Mouse (Mus musculus): ENCODE results near the gene Aph1b. TPM values are rescaled to one million over a fixed set of nuclear protein-coding genes. Genes with fewer than 3 reads are reported as not detected.

Gene Aph1b
- total RNA-seq, 2 experiments from 2014 or later: 22.9 to 23.4 TPM

- peak in 1 of 2 experiments; percentile 28 for DNase-seq (ENCODE audit: low spot score in 2 of 2)
Observed at GRCm38 (mm10) chr9:66748390-66748789, 46.9 kb downstream of the Aph1b start.

GRCm38 (mm10) chr9:66744531-66744930 is 50.8 kb downstream of the Aph1b start:
- no peak for DNase-seq (ENCODE audit: low spot score in 2 of 2)

- DNase-seq (ENCODE audit: low spot score in 2 of 2): no peak
Observed at GRCm38 (mm10) chr9:66739516-66739915, 55.8 kb downstream of the Aph1b start.

- DNase-seq (ENCODE audit: low spot score in 2 of 2): no peak
Observed at GRCm38 (mm10) chr9:66736551-66736950, 58.7 kb downstream of the Aph1b start.

GRCm38 (mm10) chr9:66736016-66736415 is 59.3 kb downstream of the Aph1b start:
- DNase-seq (ENCODE audit: low spot score in 2 of 2): no peak

- no peak for DNase-seq (ENCODE audit: low spot score in 2 of 2)
Observed at GRCm38 (mm10) chr9:66735122-66735521, 60.2 kb downstream of the Aph1b start.

- no peak for DNase-seq (ENCODE audit: low spot score in 2 of 2)
Observed at GRCm38 (mm10) chr9:66734568-66734967, 60.7 kb downstream of the Aph1b start.

GRCm38 (mm10) chr9:66732791-66733691 is 62.2 kb downstream of the Aph1b start:
- DNase-seq (ENCODE audit: low spot score in 2 of 2): peak; percentile 61 to 75

GRCm38 (mm10) chr9:66731284-66731683 is 64.0 kb downstream of the Aph1b start:
- no peak for DNase-seq (ENCODE audit: low spot score in 2 of 2)

- no peak for DNase-seq (ENCODE audit: low spot score in 2 of 2)
Observed at GRCm38 (mm10) chr9:66730556-66730955, 64.7 kb downstream of the Aph1b start.

- no peak for DNase-seq (ENCODE audit: low spot score in 2 of 2)
Observed at GRCm38 (mm10) chr9:66727333-66727732, 68.0 kb downstream of the Aph1b start.

GRCm38 (mm10) chr9:66725591-66725990 is 69.7 kb downstream of the Aph1b start:
- no peak for DNase-seq (ENCODE audit: low spot score in 2 of 2)

Other genes with a start within 250 kb of the Aph1b start
- gene Usp3, start 202.3 kb downstream of the Aph1b start, total RNA-seq (2021): 10 to 100 TPM; 38.3 to 38.5 TPM
- 10 to 100 TPM; 15.5 to 20.4 TPM for gene Car12, start 81.8 kb downstream of the Aph1b start, total RNA-seq (2021)
- under 1 TPM; 0.42 to 0.46 TPM for gene Gm10647, start 1.5 kb upstream of the Aph1b start, total RNA-seq (2021)
- gene Aph1c, start 39.2 kb upstream of the Aph1b start, total RNA-seq (2021): 1 to 10 TPM; 6.2 to 7.9 TPM
- gene Rab8b, start 124.2 kb upstream of the Aph1b start, total RNA-seq (2021): 10 to 100 TPM; 34.6 to 38.7 TPM
- gene Rps27l, start 150.6 kb upstream of the Aph1b start, total RNA-seq (2021): 10 to 100 TPM; 34.6 to 37.2 TPM
- 10 to 100 TPM; 17.1 to 18.1 TPM for gene Lactb, start 180.0 kb upstream of the Aph1b start, total RNA-seq (2021)

Measured in left cerebral cortex, adult 18-20 months (tissue).